Mouse (Mus musculus) cerebellum, adult 2 months (tissue): ENCODE measurements around the gene Zzef1.

Experiments
- CTCF ChIP-seq: fragments of 200-500 bp; IDR thresholded peaks from 2 replicates; pipeline ENCODE4 v1.5.1; 2011; ENCODE audit warnings: low read depth, mild to moderate bottlenecking, control low read depth, low read length, moderate library complexity, borderline replicate concordance; ENCODE audit not compliant: insufficient read depth
- POLR2A ChIP-seq: fragments of 200-500 bp; IDR thresholded peaks from 2 replicates; pipeline ENCODE4 v1.6.1; 2011; ENCODE audit warnings: low read length, control low read depth, borderline replicate concordance; ENCODE audit not compliant: insufficient read depth

DNA sequence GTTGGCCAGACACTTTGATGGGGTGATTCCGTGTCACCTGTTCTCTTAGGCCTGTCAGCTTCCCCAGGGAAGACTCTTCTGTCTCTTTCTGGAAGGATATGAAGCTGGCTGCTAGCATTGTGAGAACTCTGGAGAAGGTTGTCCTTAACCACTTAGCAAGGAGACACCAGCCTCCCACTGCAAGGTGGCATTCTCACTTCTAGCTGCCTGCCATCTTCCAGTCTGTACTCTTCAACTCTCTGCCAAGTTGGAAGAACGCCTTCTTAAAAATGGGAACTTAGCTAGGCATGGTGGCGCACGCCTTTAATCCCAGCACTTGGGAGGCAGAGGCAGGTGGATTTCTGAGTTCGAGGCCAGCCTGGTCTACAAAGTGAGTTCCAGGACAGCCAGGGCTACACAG is 17.7 kb downstream of the Zzef1 start:
- no peak for TF ChIP-seq CTCF
- no peak for TF ChIP-seq POLR2A
